Mouse (Mus musculus) 416B (cell line): Measurements from ENCODE around the gene Cers3.

Experiments used
- DNase-seq: peaks from one replicate; pipeline ENCODE4 v3.0.0; 2011; ENCODE audit warnings: low read depth

The Cers3 gene

DNA sequence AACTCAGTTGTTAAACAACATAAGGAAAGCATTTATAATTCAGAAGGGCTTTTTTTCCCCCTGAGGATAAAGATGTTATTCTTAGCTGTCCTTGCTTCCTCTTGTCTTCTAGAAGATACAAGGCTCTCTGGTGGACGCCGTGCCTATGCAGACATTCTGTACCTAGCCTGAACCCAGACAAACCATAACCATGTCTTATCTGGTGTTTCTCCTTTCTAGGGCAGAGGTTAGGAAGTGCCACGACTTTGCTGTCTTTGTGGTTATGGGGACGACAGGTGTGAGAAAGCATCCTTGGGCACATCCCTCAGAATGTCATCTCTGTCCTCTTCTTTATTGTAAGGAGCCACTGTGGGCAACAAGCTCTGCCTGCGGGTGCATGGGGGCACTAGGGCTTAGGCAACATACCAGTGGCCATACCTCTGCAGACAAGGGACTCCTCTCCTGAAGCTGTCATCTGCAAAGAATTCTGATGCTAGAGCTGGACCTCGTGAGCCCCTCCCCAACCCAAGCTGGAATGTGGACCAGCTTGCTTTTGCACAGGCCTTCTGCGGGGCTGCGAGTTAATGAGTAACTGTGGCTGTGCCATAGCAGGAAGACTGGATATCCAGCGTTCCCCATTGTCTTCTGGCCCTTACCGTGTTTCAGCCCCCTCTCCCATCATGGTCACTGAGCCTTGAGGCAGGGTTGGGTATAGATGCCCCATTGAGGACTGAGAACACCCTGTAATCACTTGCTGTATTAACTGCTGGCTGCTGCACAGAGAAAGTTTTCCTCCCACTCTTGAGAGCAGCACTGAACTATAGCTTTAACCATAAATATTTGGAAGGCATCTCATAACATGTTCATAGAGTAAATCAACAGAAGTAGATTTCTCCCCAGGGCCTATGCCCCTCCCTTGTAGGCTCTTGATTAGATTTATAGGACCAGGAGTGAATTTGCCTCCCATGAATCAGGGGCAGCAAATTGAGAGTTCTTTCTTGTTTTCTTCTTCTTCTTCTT, 36.9 kb downstream of the Cers3 start:
- no peak for DNase-seq

DNA sequence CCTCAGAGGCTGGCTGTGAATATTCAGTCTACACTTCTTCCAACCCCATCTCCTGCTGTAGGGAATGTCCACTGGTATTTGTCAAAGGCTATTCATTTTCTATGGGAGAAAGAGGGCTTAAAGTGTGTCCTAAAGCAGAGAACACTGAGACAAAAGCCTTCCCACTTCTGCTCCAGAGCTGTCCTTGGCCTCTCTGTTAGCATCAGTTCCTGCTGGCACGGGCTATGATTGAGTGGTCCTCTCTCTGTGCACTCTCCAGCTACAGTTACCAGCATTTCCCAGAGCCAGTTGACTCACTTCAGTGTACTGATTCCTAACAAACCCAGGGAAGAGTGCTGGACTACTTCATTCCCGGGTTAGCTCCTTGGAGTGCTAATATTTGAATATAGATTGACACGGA, 43.2 kb downstream of the Cers3 start:
- DNase-seq = no peak

- DNase-seq = peak; percentile 19
These were observed 44.5 kb downstream of the Cers3 start for GRCm38 (mm10) chr7:66787816-66788215.

GRCm38 (mm10) chr7:66789860-66790748, 46.8 kb downstream of the Cers3 start:
- DNase-seq = peak; percentile 6

DNA sequence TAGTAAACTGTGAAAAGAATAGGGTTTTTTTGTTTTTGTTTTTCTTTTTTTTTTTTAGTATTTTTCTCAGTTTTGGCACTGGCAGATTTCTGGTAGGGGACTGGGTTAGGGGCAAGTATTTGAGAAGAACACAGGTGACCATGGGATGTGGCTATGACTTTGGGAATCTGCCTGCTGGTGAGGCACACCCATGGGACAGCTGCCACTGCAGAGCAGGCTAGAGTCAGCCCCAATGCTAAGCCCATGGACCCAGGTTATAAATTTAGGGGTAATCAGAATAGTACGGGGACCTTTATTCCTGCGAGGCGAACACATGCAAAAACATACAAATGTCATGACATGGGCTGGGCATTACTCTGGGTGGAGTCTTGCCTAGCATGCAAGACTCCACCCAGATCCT, 47.7 kb downstream of the Cers3 start:
- DNase-seq = no peak

DNA sequence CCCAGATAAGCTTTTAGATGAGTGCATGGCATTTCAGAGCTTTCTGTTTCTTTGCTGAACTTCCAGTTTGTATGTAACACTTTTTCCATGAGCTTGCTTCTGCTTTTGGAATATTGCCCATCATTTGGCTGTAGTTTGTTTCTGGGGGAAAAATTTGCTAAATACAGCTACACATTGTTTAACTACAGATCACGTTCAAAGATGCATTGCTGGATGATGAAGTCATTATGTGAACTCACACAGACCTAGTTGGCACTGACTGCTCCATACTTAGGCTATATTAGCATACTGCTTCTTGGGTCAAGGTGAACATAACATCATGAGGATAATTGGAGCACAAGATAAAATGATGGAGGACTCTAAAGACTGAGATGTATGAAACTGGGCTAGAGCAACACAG, 53.6 kb downstream of the Cers3 start:
- DNase-seq = no peak

DNA sequence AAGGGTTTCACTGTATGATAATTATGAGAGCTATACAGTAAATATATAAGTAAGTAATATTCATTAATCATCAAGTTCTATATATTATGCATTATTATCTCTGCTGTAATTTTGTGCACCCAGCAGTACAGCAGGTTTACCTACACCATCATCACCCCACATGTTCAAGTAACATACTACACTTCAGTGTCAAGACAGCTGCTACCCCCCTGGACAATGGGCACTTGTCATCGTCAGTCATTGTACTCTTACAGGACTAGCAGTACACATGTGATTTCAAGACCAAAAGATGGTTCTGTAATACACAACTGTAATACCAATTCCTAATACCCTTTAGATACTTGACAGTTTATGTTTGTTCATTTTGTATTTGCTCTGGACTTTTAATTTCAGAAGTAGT, 54.0 kb downstream of the Cers3 start:
- no peak for DNase-seq

- no peak for DNase-seq
These were observed 55.5 kb downstream of the Cers3 start for GRCm38 (mm10) chr7:66798826-66799225.

DNA sequence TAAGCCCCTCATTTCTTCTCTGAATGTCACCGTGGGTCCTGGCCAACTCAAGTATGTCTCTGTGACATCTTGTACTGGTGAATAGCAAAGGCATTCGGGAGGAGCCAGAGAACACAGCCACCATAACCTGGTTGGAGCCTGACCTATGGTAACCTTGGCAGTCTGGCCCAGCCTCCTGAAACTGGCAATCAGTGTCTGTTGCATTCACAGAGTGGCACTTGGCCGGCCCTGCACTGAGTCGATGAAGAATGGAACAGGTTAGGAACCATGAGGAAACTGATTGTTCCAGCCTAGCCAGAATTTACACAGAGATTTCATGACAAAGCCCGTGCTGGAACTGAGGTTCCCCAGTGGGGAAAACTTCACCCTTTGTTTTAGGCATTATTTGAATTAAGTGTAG, 57.5 kb downstream of the Cers3 start:
- DNase-seq = no peak

DNA sequence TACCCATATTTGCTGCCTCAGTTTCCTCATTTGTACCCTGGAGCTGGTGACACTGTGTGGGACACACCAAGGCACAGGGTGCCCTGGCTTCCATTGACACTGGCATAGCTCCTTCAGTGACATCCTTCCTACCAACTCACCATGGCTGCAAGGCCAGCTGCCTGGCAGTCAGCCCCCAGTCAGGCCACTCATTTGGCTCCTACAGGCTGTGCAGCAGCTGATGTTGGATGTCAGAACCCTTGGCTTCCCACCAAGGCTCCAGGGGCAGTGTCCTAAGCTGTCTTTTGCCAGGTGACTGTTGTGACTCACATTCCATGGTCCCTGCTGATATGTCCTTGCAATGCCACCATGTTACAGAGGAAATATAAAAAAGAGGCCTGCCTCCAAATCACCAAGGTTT, 58.5 kb downstream of the Cers3 start:
- DNase-seq = no peak

GRCm38 (mm10) chr7:66803798-66804197, 60.5 kb downstream of the Cers3 start:
- peak; percentile 17 for DNase-seq

GRCm38 (mm10) chr7:66806801-66807200, 63.5 kb downstream of the Cers3 start:
- no peak for DNase-seq

DNA sequence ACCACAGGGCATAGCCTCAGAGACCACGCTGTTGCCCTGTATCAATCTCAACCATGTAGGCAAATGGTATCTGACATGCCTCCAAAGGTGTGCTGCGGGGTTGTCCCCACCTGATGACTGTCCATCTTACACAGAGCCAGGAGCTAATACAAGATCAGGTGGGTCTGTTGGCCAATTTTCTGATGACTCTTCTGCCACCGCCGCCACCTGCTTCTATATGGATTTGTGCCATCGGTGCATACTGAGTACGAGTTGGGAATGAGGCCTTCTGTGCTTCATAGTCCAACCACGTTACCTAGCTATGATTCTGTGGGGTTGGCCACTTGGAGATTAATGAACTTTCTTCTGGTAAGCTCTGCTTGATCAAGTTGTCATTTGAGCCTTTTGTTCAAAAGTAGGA, 67.1 kb downstream of the Cers3 start:
- DNase-seq = no peak

DNA sequence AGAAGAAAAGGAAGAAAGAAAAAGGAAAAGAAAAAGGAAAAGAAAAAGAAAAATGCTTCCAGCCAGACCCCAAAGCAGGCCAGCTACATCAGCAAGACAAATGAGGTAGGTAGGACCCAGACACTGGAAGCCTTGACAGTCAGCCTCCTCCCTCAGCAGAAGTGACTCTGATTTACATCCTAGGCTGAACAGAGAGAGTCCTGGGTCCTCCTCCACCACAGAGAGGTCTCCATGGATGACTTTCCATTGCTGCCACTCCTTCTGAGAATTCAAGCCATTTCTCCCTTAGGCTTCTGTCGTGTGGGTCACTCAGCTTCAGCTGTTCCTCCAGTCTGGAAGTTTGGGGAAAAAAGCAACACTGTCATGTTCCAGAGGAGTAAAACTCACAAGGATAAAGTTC, 68.0 kb downstream of the Cers3 start:
- no peak for DNase-seq

GRCm38 (mm10) chr7:66812289-66812688, 69.0 kb downstream of the Cers3 start:
- DNase-seq = no peak

GRCm38 (mm10) chr7:66812737-66813136, 69.4 kb downstream of the Cers3 start:
- peak; percentile 87 for DNase-seq

- no peak for DNase-seq
These were observed 69.9 kb downstream of the Cers3 start for GRCm38 (mm10) chr7:66813172-66813571.

- no peak for DNase-seq
These were observed 72.2 kb downstream of the Cers3 start for GRCm38 (mm10) chr7:66815526-66815925.

DNA sequence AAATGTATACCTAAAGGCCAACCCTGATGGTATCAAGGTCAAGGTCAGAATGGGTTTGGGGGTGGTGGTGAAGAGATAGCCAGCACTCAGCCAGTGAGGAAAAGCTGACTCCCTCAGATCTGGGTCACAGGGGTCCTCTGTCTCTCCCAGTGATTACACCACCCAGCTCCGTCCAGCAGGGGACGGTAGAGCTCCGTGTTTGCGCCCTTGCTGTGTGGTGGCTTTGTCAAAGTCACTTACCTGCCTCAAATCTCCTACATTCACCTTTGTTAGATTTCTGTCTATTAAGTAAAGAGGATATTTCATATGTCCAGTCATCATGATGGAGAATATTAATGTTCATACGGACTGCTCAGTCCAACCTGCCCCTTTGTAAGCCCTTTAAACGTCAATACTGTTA, 76.7 kb downstream of the Cers3 start:
- peak; percentile 22 for DNase-seq

DNA sequence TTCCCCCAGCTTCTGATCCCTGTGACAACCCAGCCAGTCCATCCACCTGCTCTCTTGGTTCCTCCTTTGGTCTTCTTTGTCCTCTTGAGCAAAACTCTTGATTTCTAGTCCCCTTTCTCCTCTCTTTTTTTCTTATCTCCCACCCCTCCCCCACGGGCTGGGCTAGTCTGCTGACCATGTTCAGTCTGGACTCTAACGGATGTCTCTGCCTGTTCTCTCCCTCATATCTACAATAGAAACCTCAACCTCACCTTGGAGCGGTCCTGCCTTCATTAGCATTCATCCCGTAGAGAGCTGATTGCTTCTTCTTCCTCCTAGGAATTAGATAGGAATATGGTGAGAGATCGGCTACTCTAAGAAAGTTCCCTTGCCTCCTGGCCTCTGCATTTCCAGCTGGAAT, 87.5 kb downstream of the Cers3 start:
- DNase-seq = no peak

DNA sequence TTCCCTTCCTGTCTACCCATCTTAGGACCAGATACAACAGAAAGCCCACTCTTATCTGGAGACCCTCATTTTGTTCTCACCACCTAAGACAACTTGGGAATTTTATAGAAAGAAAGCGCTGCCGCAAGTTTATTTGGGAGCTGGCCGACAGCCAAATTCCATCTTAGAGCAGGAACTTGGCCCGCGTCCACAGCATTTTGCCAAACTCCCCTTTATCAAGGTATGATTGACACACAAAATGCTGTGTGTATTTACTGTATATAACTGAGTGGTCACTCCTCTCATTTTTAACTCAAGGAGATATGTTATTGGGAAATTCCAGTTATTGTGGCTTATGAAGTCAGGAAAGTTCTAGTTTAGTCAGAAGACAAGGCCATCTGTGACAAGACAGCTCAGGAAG, 88.0 kb downstream of the Cers3 start:
- no peak for DNase-seq

GRCm38 (mm10) chr7:66839463-66840007, 96.2 kb downstream of the Cers3 start, which contains the start of gene Adamts17:
TSS of gene Adamts17 (plus strand) at chr7:66839735.
- DNase-seq = peak; percentile 76
